Mouse (Mus musculus) thymus, adult 2 months (tissue): ENCODE data around the gene Cpne5.

Source experiments
- CTCF ChIP-seq: fragments of 200-500 bp; IDR thresholded peaks from 2 replicates; pipeline ENCODE4 v1.5.1; 2012; ENCODE audit warnings: mild to moderate bottlenecking, control low read depth, low read length, moderate library complexity, borderline replicate concordance; ENCODE audit not compliant: control insufficient read depth, poor library complexity, insufficient read depth; ENCODE audit errors: extremely low read depth
- POLR2A ChIP-seq: fragments of 200-500 bp; IDR thresholded peaks from 2 replicates; pipeline ENCODE4 v1.6.1; 2012; ENCODE audit warnings: mild to moderate bottlenecking, low read length, control low read depth, moderate library complexity; ENCODE audit not compliant: control insufficient read depth, poor library complexity, insufficient read depth; ENCODE audit errors: extremely low read depth

DNA sequence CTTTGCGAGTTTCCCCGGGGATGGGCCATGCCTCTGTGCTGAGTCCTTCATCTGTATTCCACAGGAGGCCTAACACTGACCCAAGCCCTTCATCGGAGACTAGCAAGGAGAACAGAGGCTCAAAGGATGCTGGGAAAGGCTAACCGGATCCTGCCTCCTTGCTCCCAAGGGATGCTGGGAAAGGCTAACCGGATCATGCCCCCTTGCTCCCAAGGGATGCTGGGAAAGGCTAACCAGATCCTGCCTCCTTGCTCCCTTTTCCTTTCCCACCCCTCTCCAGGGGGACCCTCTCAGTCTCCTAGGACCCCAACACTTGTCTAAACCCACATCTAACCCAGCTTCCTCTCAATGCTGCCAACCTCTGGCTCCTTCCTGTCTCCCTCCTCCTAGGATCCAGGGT is 78.6 kb downstream of the Cpne5 start:
- TF ChIP-seq CTCF (no peak), POLR2A (no peak)
